Mouse (Mus musculus) midbrain, postnatal 0 days (tissue): ENCODE measurements at regions not wholly inside any gene's neighbourhood (a gene's known extent, or its start where the extent isn't known, plus 50 kb on each side); places are given as distances from the start of the nearest gene placed in this dataset.
A peak's percentile ranks its signal among the peaks of the same experiment; 100 is the strongest.
"Not testable (repeated sequence)": the region's sequence is repeated elsewhere in the genome, so short reads cannot be mapped to it uniquely, and the experiment has no call there.

Source experiments
- ATAC-seq: fragments of 200-750 bp; cut with Nextera tagmentation; 2 replicates; pipeline ENCODE4 v1.8.0; 2017; ENCODE audit warnings: moderate number of reproducible peaks, mild to moderate bottlenecking, moderate TSS enrichment, moderate library complexity; ENCODE audit not compliant: low FRiP score
- DNase-seq: peaks from one replicate; pipeline ENCODE4 v3.0.0-alpha.2; 2015; ENCODE audit warnings: low spot score
- H3K27ac ChIP-seq: fragments of 300-500 bp; sonication (generic); 2 replicates; pipeline ENCODE4 v1.5.1; 2014; ENCODE audit warnings: low read depth, mild to moderate bottlenecking, low read length, mixed read lengths
- H3K27me3 ChIP-seq: fragments of 300-500 bp; sonication (generic); 2 replicates; pipeline ENCODE4 v1.6.1; 2014; ENCODE audit warnings: low read length, control low read depth, mixed read lengths; ENCODE audit not compliant: insufficient read depth
- H3K36me3 ChIP-seq: fragments of 300-500 bp; sonication (generic); 2 replicates; pipeline ENCODE4 v1.6.1; 2014; ENCODE audit warnings: low read length, control low read depth, mixed read lengths; ENCODE audit not compliant: insufficient read depth
- H3K4me1 ChIP-seq: fragments of 300-500 bp; sonication (generic); 2 replicates; pipeline ENCODE4 v1.6.1; 2014; ENCODE audit warnings: mild to moderate bottlenecking, control low read depth, antibody characterized with exemption, low read length, mixed read lengths; ENCODE audit not compliant: insufficient read depth
- H3K4me2 ChIP-seq: fragments of 300-500 bp; sonication (generic); 2 replicates; pipeline ENCODE4 v1.6.1; 2014; ENCODE audit warnings: low read depth, mild to moderate bottlenecking, low read length, mixed read lengths; ENCODE audit not compliant: poor library complexity, severe bottlenecking
- H3K4me3 ChIP-seq: fragments of 300-500 bp; sonication (generic); 2 replicates; pipeline ENCODE4 v1.5.1; 2014; ENCODE audit warnings: low read depth, mild to moderate bottlenecking, low read length, moderate library complexity
- H3K9ac ChIP-seq: fragments of 300-500 bp; sonication (generic); replicated peaks from 2 replicates; pipeline ENCODE4 v1.6.1; 2014; ENCODE audit warnings: mild to moderate bottlenecking, low read length, moderate library complexity, mixed read lengths; ENCODE audit not compliant: poor library complexity, severe bottlenecking
- H3K9me3 ChIP-seq: fragments of 300-500 bp; sonication (generic); 2 replicates; pipeline ENCODE4 v1.6.1; 2016; ENCODE audit warnings: low read length, control low read depth
- CTCF ChIP-seq: IDR thresholded peaks from 2 replicates; pipeline ENCODE4 v1.5.1; 2016; ENCODE audit warnings: antibody characterized with exemption, mild to moderate bottlenecking
- WGBS: fragments of 180-500 bp; shearing (Covaris S2); extraction: QIAGEN DNeasy Blood & Tissue Kit; methylation state at CpG from one replicate; pipeline ENCODE4 v1.1.7; 2014; 5-methylcytosine and 5-hydroxymethylcytosine counted together

DNA sequence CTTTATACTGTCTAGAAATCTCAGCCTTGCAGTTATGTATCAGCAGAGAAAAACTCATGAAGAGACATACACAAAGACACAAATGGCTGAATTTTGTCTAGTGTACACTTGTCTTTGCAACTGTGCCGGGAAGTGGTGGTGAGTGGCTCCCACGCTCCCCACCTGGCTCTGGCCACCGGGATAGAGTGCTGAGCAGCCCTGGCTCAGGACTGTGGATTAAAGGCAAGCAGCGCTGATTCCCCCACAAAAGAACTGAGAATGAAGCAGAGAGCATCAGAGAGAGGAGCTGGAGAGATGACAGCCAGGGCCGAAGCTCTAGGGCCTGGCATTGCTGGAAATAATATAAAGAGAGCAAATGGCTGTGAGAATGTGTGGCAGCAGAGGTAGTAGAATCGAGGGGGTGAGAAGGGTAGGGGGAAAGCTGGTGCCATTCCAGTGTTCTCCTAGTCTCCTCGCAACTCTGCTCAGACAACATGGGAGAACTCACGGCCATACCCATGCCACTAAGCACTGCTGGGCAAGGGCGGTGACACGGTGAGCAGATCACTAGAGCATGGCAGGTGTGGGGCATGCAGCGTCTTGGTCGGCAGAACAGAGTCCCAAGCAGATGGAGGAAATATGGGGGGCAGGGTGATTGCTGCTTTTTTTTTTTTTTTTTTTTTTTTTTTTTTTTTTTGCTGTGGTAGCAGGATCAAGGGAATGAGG is 257.1 kb upstream of the Ppp6c start:
- Histone ChIP-seq H3K36me3 (no peaks in the 10 kb centered on the region), H3K27me3 (no peaks in the 10 kb centered on the region), H3K4me3 (no peak overlapping the region), H3K4me1 (no peaks in the 10 kb centered on the region), H3K9me3 (no peaks in the 10 kb centered on the region), H3K9ac (no peak overlapping the region), H3K4me2 (0 out of 2 replicates have a peak overlapping the region, but pooled peaks have one; percentile 18), H3K27ac (no peak overlapping the region)
- DNase-seq (peak; percentile 0), ATAC-seq (peak; percentile 58; the same call in 1 of the 2 replicates)
- no peak for TF ChIP-seq CTCF
- WGBS, result 12% methylated on average over 12 of the region's 12 CpGs

- DNase-seq, result peak; percentile 14
- Histone ChIP-seq H3K9me3 (no peaks in the 10 kb centered on the region), H3K4me3 (no peak overlapping the region), H3K4me2 (no peak overlapping the region), H3K27me3 (no peaks in the 10 kb centered on the region), H3K36me3 (no peaks in the 10 kb centered on the region), H3K27ac (no peak overlapping the region), H3K4me1 (no peaks in the 10 kb centered on the region), H3K9ac (no peak overlapping the region)
- TF ChIP-seq CTCF, result no peak
- 9% methylated on average over 2 of the region's 2 CpGs for WGBS
- ATAC-seq, result 0 out of 2 replicates have a peak, but pooled peaks have one; percentile 56
Observed at GRCm38 (mm10) chr2:39482608-39483007, 256.4 kb upstream of the Ppp6c start.

- 47% methylated on average over 3 of the region's 3 CpGs for WGBS
Observed at GRCm38 (mm10) chr2:39480236-39480635, 254.0 kb upstream of the Ppp6c start.

DNA sequence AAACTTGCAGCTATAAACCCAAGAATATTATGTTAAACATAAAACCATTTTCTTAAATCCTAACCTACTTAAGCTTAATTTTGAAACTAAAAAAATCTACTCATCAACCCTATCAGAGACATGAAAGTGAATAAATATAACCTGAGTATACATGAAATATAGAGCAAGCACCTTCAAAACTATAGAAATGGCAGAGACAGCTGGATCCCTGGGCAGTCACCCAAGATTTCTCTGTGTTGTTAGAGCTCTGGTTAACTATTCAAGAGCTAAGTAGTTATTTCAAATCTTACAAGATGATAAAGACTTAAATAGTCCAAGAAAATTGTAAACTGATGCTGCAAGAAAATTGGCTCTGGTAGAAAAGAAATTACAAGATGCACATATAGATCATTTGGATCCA is 246.7 kb upstream of the Ppp6c start:
- not testable (repeated sequence) for H3K4me2 ChIP-seq, DNase-seq, H3K9me3 ChIP-seq, H3K4me1 ChIP-seq, H3K27ac ChIP-seq, H3K4me3 ChIP-seq, ATAC-seq, H3K36me3 ChIP-seq, H3K9ac ChIP-seq, H3K27me3 ChIP-seq

More at GRCm38 (mm10) chr2:39480236-39480635, 254.0 kb upstream of the Ppp6c start:
- no peaks in the 10 kb centered on the region for H3K4me1 ChIP-seq
- no peaks in the 10 kb centered on the region for H3K27me3 ChIP-seq
- no peak for TF ChIP-seq CTCF
- no peaks in the 10 kb centered on the region for H3K9me3 ChIP-seq
- H3K4me2 ChIP-seq, result no peak overlapping the region
- ATAC-seq, result no peak
- DNase-seq, result no peak
- H3K9ac ChIP-seq, result no peak overlapping the region
- no peak overlapping the region for H3K27ac ChIP-seq
- H3K36me3 ChIP-seq, result no peaks in the 10 kb centered on the region
- H3K4me3 ChIP-seq, result no peak overlapping the region
